Mouse (Mus musculus) stomach, embryonic 16.5 days (tissue): ENCODE results near the gene Pdcd11. TPM values are rescaled to one million over a fixed set of nuclear protein-coding genes. Genes with fewer than 3 reads are reported as not detected.

Experiments used
- ATAC-seq: fragments of 200-750 bp; cut with Nextera tagmentation; 2 replicates; pipeline ENCODE4 v1.8.0; 2017; ENCODE audit warnings: moderate number of reproducible peaks, moderate TSS enrichment; ENCODE audit not compliant: insufficient read depth, low FRiP score
- H3K27ac ChIP-seq: fragments of 300-500 bp; sonication (generic); 2 replicates; pipeline ENCODE4 v1.5.1; 2014; ENCODE audit warnings: low read length
- H3K27me3 ChIP-seq: fragments of 300-500 bp; sonication (generic); 2 replicates; pipeline ENCODE4 v1.6.1; 2014; ENCODE audit warnings: low read length, control low read depth, mixed read lengths; ENCODE audit not compliant: control insufficient read depth, insufficient read depth
- H3K36me3 ChIP-seq: fragments of 300-500 bp; sonication (generic); 2 replicates; pipeline ENCODE4 v1.6.1; 2014; ENCODE audit warnings: low read length; ENCODE audit not compliant: control insufficient read depth, insufficient read depth
- H3K4me1 ChIP-seq: fragments of 300-500 bp; sonication (generic); 2 replicates; pipeline ENCODE4 v1.6.1; 2014; ENCODE audit warnings: low read length, control low read depth, mixed read lengths; ENCODE audit not compliant: control insufficient read depth, insufficient read depth
- H3K4me2 ChIP-seq: fragments of 300-500 bp; sonication (generic); 2 replicates; pipeline ENCODE4 v1.6.1; 2014; ENCODE audit warnings: low read depth, low read length, mixed read lengths
- H3K4me3 ChIP-seq: fragments of 300-500 bp; sonication (generic); replicated peaks from 2 replicates; pipeline ENCODE4 v1.5.1; 2014; ENCODE audit warnings: mild to moderate bottlenecking, low read length
- H3K9ac ChIP-seq: fragments of 300-500 bp; sonication (generic); 2 replicates; pipeline ENCODE4 v1.6.1; 2014; ENCODE audit warnings: low read length
- H3K9me3 ChIP-seq: fragments of 300-500 bp; sonication (generic); replicated peaks from 2 replicates; pipeline ENCODE4 v1.6.1; 2016; ENCODE audit warnings: low read length, control low read depth; ENCODE audit not compliant: control insufficient read depth
- WGBS: fragments of 180-500 bp; shearing (Covaris S2); extraction: QIAGEN DNeasy Blood & Tissue Kit; methylation state at CpG from one replicate; pipeline ENCODE4 v1.1.7; 2014; 5-methylcytosine and 5-hydroxymethylcytosine counted together
- polyA plus RNA-seq: library from polyadenylated mRNA; unstranded; fragments of >200 nt; fragmentation: Nextera tagmentation; extraction: Ambion mirVana; gene quantifications from 2 replicates; pipeline ENCODE4 v1.2.1, GENCODE M21; 2015

Pdcd11 gene
- 7.8 and 8.4 TPM in 2 replicates for polyA plus RNA-seq

DNA sequence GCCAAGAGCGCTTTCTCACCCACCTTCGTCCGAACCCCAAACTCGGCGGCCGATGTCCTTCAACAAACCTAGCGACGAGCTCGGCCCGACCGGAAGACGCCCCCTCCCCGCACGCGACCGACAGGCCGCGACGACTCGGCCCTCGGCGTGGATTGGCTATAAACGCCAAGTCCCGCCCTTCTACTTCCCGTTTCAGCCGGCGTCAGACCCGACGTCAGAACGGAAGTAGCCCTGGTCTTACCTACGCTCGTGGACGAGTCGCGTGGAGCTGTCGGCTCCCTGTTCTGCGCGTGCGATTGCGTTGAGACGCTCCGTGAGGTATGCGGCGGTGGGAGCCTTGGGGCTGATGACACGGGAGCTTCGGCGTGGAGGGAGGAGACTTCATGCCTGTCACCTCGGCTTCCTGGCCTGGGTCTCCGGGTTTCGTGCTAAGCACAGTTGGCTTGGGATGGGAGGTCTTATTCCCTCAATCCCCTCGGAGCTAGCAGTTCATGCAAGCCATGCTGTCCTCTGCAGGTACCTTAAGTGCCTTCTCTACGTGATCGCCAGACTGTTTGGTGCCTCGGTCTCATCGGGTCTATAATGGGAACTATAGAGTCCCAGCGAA is at the start of gene Pdcd11, which contains the start of gene Usmg5:
Pdcd11 (plus strand) TSS at position 219 of the 607 bp plus-strand sequence.
Usmg5 (minus strand) TSS at position 98 of the 607 bp plus-strand sequence.
- Histone ChIP-seq H3K9me3 (no peaks in the 10 kb centered on the region), H3K36me3 (peaks cover 5% of the 10 kb centered on the region; the same call in 1 of the 2 replicates), H3K4me2 (peak within 1 kb of the TSS; percentile 78), H3K27me3 (no peaks in the 10 kb centered on the region), H3K4me1 (peaks cover 16% of the 10 kb centered on the region), H3K9ac (peak within 1 kb of the TSS; percentile 95), H3K4me3 (peak within 1 kb of the TSS; percentile 95), H3K27ac (peak within 1 kb of the TSS; percentile 82)
- WGBS = under 1% methylated on average over 56 of the region's 56 CpGs
- ATAC-seq = peak; percentile 99

DNA sequence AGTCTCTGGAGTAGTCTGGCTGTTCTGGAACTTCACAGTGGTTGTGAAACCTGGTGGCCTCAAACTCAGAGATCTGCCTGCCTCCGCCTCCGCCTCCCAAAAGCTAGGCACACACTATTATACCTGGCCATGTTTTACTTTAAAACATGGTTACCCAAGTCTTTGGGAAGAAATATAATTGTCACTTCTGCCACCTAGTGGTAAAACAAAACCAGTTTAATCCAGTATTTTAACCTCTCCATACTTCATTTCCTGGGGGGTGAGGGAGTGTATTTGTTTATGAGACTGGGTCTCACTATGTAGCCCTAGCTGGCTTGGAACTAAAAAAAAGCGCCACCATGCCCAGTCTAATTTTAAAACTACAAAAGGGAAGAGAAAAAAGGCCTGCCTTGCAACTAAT is 47.0 kb upstream of the Pdcd11 start:
- Histone ChIP-seq H3K4me3 (no peak overlapping the region), H3K9ac (no peak overlapping the region), H3K9me3 (no peaks in the 10 kb centered on the region), H3K27me3 (no peaks in the 10 kb centered on the region), H3K4me1 (no peaks in the 10 kb centered on the region), H3K27ac (no peak overlapping the region), H3K36me3 (peaks cover 9% of the 10 kb centered on the region; the same call in 1 of the 2 replicates), H3K4me2 (no peak overlapping the region)
- no peak for ATAC-seq
- WGBS = 89% methylated on average over 3 of the region's 3 CpGs

DNA sequence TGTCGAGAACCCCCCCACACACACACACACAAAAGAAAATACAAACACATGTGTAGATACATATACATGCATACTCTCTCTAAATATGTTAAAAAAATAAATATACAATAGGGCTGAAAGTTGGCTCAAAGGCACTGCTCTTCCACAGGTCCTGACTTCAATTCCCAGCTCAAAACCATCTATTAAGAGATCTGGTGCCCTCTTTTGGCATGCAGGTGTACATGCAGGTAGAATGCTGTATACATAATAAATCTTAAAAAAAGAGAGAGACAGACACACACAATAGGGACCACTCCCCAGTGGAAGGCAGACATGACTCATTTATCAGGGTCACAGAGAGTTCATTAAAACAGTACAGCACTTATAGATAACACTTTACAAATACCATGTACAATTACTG is 44.2 kb upstream of the Pdcd11 start:
- 94% methylated on average over 1 of the region's 1 CpGs for WGBS
- no peak for ATAC-seq

DNA sequence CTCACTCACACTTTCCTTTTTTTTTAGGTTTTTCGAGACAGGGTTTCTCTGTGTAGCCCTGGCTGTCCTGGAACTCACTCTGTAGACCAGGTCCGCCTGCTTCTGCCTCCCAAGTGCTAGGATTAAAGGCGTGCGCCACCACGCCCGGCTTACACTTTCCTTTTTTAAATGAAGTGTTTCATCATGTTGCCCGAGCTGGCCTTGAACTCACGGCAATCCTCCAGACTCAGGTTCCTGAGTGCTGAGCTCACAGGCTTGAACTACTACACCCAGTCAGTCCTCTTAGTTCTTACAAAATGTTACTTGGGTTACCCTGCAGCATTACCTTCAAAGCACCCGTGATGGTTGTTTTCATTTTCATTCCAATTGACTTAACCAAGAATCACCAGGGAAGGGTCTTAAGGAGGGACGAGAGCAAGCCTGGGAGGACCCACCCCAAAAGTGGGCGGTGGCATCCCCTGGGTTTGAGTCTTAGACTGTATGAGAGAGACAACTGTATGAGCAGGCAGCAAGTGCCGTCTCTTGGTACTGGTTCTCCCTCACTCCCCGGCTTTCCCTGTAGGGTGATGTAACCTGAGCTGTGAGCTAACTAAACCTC is 43.2 kb upstream of the Pdcd11 start:
- Histone ChIP-seq H3K4me2 (no peak overlapping the region), H3K27me3 (no peaks in the 10 kb centered on the region), H3K4me3 (no peak overlapping the region), H3K9me3 (no peaks in the 10 kb centered on the region), H3K4me1 (peaks cover 10% of the 10 kb centered on the region), H3K9ac (no peak overlapping the region), H3K27ac (no peak overlapping the region), H3K36me3 (peaks cover 3% of the 10 kb centered on the region; the same call in 1 of the 2 replicates)
- no peak for ATAC-seq
- WGBS = 81% methylated on average over 13 of the region's 13 CpGs

More for the DNA sequence above, 44.2 kb upstream of the Pdcd11 start:
- Histone ChIP-seq H3K36me3 (peaks cover 3% of the 10 kb centered on the region; the same call in 1 of the 2 replicates), H3K4me3 (no peak overlapping the region), H3K4me2 (no peak overlapping the region), H3K9me3 (no peaks in the 10 kb centered on the region), H3K4me1 (peaks cover 10% of the 10 kb centered on the region), H3K27ac (no peak overlapping the region), H3K27me3 (no peaks in the 10 kb centered on the region), H3K9ac (no peak overlapping the region)

DNA sequence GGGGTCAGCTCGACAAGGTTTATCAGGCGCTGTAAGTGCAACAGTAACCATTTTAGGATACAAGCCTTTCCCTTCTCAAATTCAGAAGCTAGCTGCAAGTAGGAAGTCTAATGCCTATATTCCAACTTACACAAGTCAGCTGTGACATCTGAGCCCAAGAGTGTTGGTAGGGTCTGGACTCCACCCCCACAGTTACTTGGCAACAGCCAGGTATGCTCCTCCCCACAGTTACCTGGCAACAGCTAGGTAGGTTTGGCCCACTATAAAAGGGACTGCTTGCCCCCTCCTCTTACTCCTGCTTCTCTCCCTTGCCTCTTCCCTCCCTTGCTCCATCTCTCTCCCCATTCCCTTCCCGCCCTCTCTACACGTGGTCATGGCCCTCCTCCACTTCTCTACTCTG is 41.5 kb upstream of the Pdcd11 start:
- Histone ChIP-seq H3K4me2 (peak overlapping the region; percentile 78), H3K36me3 (peaks cover 3% of the 10 kb centered on the region; the same call in 1 of the 2 replicates), H3K27me3 (no peaks in the 10 kb centered on the region), H3K4me1 (peaks cover 10% of the 10 kb centered on the region), H3K9me3 (no peaks in the 10 kb centered on the region), H3K9ac (no peak overlapping the region), H3K4me3 (0 out of 2 replicates have a peak overlapping the region, but pooled peaks have one; percentile 64), H3K27ac (no peak overlapping the region)
- ATAC-seq = no peak
- WGBS = 64% methylated on average over 4 of the region's 4 CpGs

DNA sequence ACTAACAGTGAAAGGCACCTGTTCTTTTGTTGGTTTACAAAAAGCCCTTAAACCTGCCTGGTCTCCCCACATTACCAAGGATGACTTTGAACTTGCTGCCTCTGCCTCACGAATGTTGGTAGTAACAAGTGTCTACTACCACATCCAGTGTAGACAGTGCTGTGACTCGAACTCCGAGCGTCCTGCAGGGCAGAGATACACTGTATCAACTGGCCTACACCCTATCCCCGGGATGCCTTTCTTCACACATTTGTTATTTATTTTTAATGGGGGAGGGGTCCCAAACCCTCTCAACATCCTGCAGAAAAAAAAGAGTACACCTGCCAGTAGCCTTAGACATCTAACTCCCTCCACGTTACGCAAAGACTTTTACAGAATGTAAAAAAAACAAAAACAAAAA is 40.7 kb upstream of the Pdcd11 start:
- Histone ChIP-seq H3K27ac (0 out of 2 replicates have a peak overlapping the region, but pooled peaks have one; percentile 81), H3K9me3 (no peaks in the 10 kb centered on the region), H3K4me2 (peak overlapping the region; percentile 78), H3K9ac (peak overlapping the region; percentile 85; the same call in 1 of the 2 replicates), H3K36me3 (peaks cover 3% of the 10 kb centered on the region; the same call in 1 of the 2 replicates), H3K27me3 (no peaks in the 10 kb centered on the region), H3K4me1 (peaks cover 10% of the 10 kb centered on the region), H3K4me3 (peak overlapping the region; percentile 64)
- ATAC-seq = peak; percentile 28; the same call in 1 of the 2 replicates
- WGBS = 5% methylated on average over 7 of the region's 7 CpGs

DNA sequence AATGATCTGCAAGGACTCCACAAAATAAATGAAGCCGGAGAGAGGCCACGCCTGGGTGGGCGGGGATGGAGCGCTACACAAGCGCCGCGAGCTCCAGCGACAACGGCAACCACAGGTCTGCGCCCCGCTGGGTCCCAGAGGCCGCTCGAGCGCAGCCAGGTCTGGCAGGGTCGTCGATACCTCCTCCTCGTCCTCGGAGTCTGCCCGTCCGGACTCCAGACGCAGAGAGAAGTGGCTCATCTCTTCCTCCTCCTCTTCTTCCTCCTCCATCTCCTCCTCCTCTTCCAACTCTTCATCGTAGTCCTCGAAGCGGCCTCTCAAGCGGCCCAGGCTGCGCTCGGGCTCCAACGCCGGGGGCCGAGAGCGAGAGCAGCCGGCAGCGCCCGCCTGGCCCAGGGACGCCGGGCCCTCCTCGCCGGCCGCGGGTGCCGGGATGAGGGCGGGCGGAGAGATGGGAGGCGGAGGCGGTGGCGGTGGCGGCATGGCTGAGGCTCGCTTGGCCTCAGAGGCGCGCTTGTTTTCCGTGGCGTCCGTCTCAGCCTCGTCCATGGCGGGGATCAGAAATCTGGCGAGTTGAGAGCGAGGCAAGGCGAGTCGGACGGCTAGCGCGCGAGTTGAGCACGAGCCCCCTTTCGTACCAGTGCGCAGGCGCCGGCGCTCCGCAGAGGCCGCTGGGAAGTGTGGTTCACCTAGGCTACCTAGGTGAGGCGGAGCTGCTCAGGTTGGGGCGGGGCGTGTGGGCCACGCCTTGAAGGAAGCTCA is 40.1 kb upstream of the Pdcd11 start, which contains the start of gene Pcgf6:
Pcgf6 (minus strand) TSS at position 636 of the 762 bp plus-strand sequence.
- under 1% methylated on average over 75 of the region's 75 CpGs for WGBS
- ATAC-seq = peak; percentile 86
- Histone ChIP-seq H3K4me1 (peaks cover 10% of the 10 kb centered on the region), H3K9ac (peak within 1 kb of the TSS; percentile 85), H3K4me2 (peak within 1 kb of the TSS; percentile 78), H3K9me3 (no peaks in the 10 kb centered on the region), H3K36me3 (peaks cover 3% of the 10 kb centered on the region; the same call in 1 of the 2 replicates), H3K27me3 (no peaks in the 10 kb centered on the region), H3K27ac (peak within 1 kb of the TSS; percentile 81), H3K4me3 (peak within 1 kb of the TSS; percentile 64)

DNA sequence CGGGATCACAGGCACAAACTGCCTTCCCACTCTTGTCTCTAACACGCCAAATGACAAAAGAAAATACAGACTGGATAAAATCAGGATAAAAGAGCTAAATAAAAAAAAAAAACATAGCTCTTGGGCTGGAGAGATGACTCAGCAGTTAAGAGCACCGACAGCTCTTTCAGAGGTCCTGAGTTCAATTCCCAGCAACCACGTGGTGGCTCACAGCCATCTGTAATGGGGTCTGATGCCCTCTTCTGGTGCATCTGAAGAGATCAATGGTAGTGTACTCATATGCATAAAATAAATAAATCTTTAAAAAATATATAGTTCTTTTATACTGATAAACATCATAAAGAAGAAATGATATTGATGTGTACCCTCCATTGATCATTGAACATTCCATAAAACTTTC is 37.6 kb upstream of the Pdcd11 start:
- no peak for ATAC-seq
- H3K36me3 ChIP-seq = no peaks in the 10 kb centered on the region
- H3K27ac ChIP-seq = 0 out of 2 replicates have a peak overlapping the region, but pooled peaks have one; percentile 49
- no peak overlapping the region for H3K4me3 ChIP-seq
- no peaks in the 10 kb centered on the region for H3K9me3 ChIP-seq
- peaks cover 10% of the 10 kb centered on the region for H3K4me1 ChIP-seq
- H3K27me3 ChIP-seq = no peaks in the 10 kb centered on the region
- WGBS = 77% methylated on average over 4 of the region's 4 CpGs
- H3K4me2 ChIP-seq = no peak overlapping the region
- no peak overlapping the region for H3K9ac ChIP-seq
